Mouse (Mus musculus) left cerebral cortex, adult 6 months (tissue): Measurements from ENCODE around the gene 1700024G13Rik. TPM values are rescaled to one million over a fixed set of nuclear protein-coding genes. Genes with fewer than 3 reads are reported as not detected.

Source experiments
- long read RNA-seq, 2 experiments: library from polyadenylated mRNA; unstranded; transcript quantifications; one replicate each; pipeline ENCODE4 v2.0.0; 2019 to 2020
- polyA plus RNA-seq: library from polyadenylated mRNA; unstranded; fragments of <200 nt; fragmentation: Nextera tagmentation; gene quantifications from 2 replicates; pipeline ENCODE4 v1.2.3, GENCODE M21; 2021

The 1700024G13Rik gene
- polyA plus RNA-seq = 0.45 and 1.2 TPM in 2 replicates
- long read RNA-seq, experiment 1 = 0 reads
- long read RNA-seq, experiment 2 = 0 reads

DNA sequence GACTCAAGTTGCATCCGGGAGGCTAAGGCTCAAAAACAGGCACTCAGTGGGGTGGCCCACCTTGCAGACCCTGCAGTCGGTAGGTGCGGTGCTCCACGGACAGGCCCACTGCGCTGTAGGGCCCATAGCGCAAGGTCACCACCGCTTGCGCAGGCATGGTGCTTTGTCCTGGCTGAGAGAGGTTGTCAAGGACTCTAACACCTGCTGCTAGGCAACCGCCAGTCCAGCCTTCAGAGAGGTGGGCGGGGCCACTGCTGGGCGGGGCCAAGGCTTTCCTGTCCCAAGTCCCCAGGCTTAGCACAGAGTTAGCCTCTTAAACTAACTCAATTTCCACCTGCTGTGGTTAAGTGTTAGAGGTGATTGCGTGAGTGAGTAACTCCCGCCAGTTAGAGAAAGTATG is at the start of gene 1700024G13Rik:
Gene 1700024G13Rik, minus strand, starts transcription at position 196 of the 400 bp plus-strand sequence.

Other genes with a start within 250 kb of the 1700024G13Rik start
- not detected in 2 replicates for gene Msmb, start 246.4 kb downstream of the 1700024G13Rik start, polyA plus RNA-seq
- gene Ncoa4, start 228.5 kb downstream of the 1700024G13Rik start, polyA plus RNA-seq = 43.5 and 57.0 TPM in 2 replicates
- gene Timm23, start 186.5 kb downstream of the 1700024G13Rik start, polyA plus RNA-seq = 189 and 222 TPM in 2 replicates
- 11.3 and 14.9 TPM in 2 replicates for gene Parg, start 186.4 kb downstream of the 1700024G13Rik start, polyA plus RNA-seq
- gene Ogdhl, start 66.4 kb downstream of the 1700024G13Rik start, polyA plus RNA-seq = 62.2 and 85.5 TPM in 2 replicates
- gene Slc18a3, start 76.5 kb upstream of the 1700024G13Rik start, polyA plus RNA-seq = 1.2 and 1.3 TPM in 2 replicates
- 1.2 and 1.5 TPM in 2 replicates for gene Chat, start 77.6 kb upstream of the 1700024G13Rik start, polyA plus RNA-seq
- 1.2 and 1.8 TPM in 2 replicates for gene Ercc6, start 125.1 kb upstream of the 1700024G13Rik start, polyA plus RNA-seq
- gene Prrxl1, start 211.0 kb upstream of the 1700024G13Rik start, polyA plus RNA-seq = 0.04 TPM in 1 of 2 replicates, not detected in the other